Mouse (Mus musculus) embryonic facial prominence, embryonic 12.5 days (tissue): ENCODE results near the gene Mkln1. TPM values are rescaled to one million over a fixed set of nuclear protein-coding genes. Genes with fewer than 3 reads are reported as not detected.

Experiments
- ATAC-seq: fragments of 200-750 bp; cut with Nextera tagmentation; 2 replicates; pipeline ENCODE4 v1.8.0; 2017; ENCODE audit not compliant: insufficient number of reproducible peaks, insufficient read depth, low FRiP score, low TSS enrichment
- H3K27ac ChIP-seq: fragments of 300-500 bp; sonication (generic); 2 replicates; pipeline ENCODE4 v1.5.1; 2016; ENCODE audit warnings: mild to moderate bottlenecking
- H3K27me3 ChIP-seq: fragments of 300-500 bp; sonication (generic); 2 replicates; pipeline ENCODE4 v1.6.1; 2016; ENCODE audit warnings: mild to moderate bottlenecking, moderate library complexity
- H3K36me3 ChIP-seq: fragments of 300-500 bp; sonication (generic); 2 replicates; pipeline ENCODE4 v1.6.1; 2016; ENCODE audit warnings: mild to moderate bottlenecking
- H3K4me1 ChIP-seq: fragments of 300-500 bp; sonication (generic); 2 replicates; pipeline ENCODE4 v1.6.1; 2016
- H3K4me2 ChIP-seq: fragments of 300-500 bp; sonication (generic); replicated peaks from 2 replicates; pipeline ENCODE4 v1.6.1; 2016; ENCODE audit warnings: mild to moderate bottlenecking, moderate library complexity
- H3K4me3 ChIP-seq: fragments of 300-500 bp; sonication (generic); 2 replicates; pipeline ENCODE4 v1.5.1; 2016; ENCODE audit warnings: mild to moderate bottlenecking
- H3K9ac ChIP-seq: fragments of 300-500 bp; sonication (generic); 2 replicates; pipeline ENCODE4 v1.6.1; 2016; ENCODE audit warnings: mild to moderate bottlenecking, moderate library complexity
- H3K9me3 ChIP-seq: fragments of 300-500 bp; sonication (generic); 2 replicates; pipeline ENCODE4 v1.6.1; 2016; ENCODE audit warnings: mild to moderate bottlenecking, moderate library complexity
- WGBS: fragments of 180-500 bp; shearing (Covaris S2); methylation state at CpG from one replicate; pipeline ENCODE4 v1.1.7; 2016; 5-methylcytosine and 5-hydroxymethylcytosine counted together
- polyA plus RNA-seq: library from polyadenylated mRNA; unstranded; fragments of >200 nt; fragmentation: Nextera tagmentation; extraction: Ambion mirVana; gene quantifications from 2 replicates; pipeline ENCODE4 v1.2.1, GENCODE M21; 2016

Gene Mkln1
- polyA plus RNA-seq, 1 experiment from 2014 or later = 199 TPM

- no peaks in the 10 kb centered on the region for H3K27me3 ChIP-seq
- WGBS = 84% methylated on average over 6 of the region's 6 CpGs
- H3K9ac ChIP-seq = no peak overlapping the region
- no peak for ATAC-seq
- H3K27ac ChIP-seq = no peak overlapping the region
- no peak overlapping the region for H3K4me3 ChIP-seq
- no peaks in the 10 kb centered on the region for H3K36me3 ChIP-seq
- no peak overlapping the region for H3K4me2 ChIP-seq
- H3K9me3 ChIP-seq = no peaks in the 10 kb centered on the region
- H3K4me1 ChIP-seq = peaks cover 4% of the 10 kb centered on the region
Observed at GRCm38 (mm10) chr6:31373084-31373673, 25.4 kb upstream of the Mkln1 start.

- H3K9ac ChIP-seq = no peak overlapping the region
- H3K9me3 ChIP-seq = no peaks in the 10 kb centered on the region
- no peak overlapping the region for H3K4me3 ChIP-seq
- H3K4me2 ChIP-seq = no peak overlapping the region
- no peaks in the 10 kb centered on the region for H3K27me3 ChIP-seq
- no peaks in the 10 kb centered on the region for H3K4me1 ChIP-seq
- no peak for ATAC-seq
- 91% methylated on average over 7 of the region's 7 CpGs for WGBS
- no peak overlapping the region for H3K27ac ChIP-seq
- H3K36me3 ChIP-seq = no peaks in the 10 kb centered on the region
Observed at GRCm38 (mm10) chr6:31382989-31383388, 15.5 kb upstream of the Mkln1 start.

- no peak overlapping the region for H3K4me2 ChIP-seq
- no peaks in the 10 kb centered on the region for H3K36me3 ChIP-seq
- ATAC-seq = no peak
- no peak overlapping the region for H3K4me3 ChIP-seq
- no peaks in the 10 kb centered on the region for H3K9me3 ChIP-seq
- H3K27ac ChIP-seq = no peak overlapping the region
- H3K9ac ChIP-seq = no peak overlapping the region
- H3K4me1 ChIP-seq = no peaks in the 10 kb centered on the region
- no peaks in the 10 kb centered on the region for H3K27me3 ChIP-seq
- WGBS = 83% methylated on average over 5 of the region's 5 CpGs
Observed at GRCm38 (mm10) chr6:31384794-31385193, 13.7 kb upstream of the Mkln1 start.

GRCm38 (mm10) chr6:31385281-31386145, 13.0 kb upstream of the Mkln1 start:
- no peak for ATAC-seq
- no peaks in the 10 kb centered on the region for H3K27me3 ChIP-seq
- H3K36me3 ChIP-seq = no peaks in the 10 kb centered on the region
- no peak overlapping the region for H3K4me3 ChIP-seq
- WGBS = 92% methylated on average over 10 of the region's 10 CpGs
- H3K9ac ChIP-seq = no peak overlapping the region
- H3K4me1 ChIP-seq = no peaks in the 10 kb centered on the region
- H3K9me3 ChIP-seq = no peaks in the 10 kb centered on the region
- H3K4me2 ChIP-seq = no peak overlapping the region
- H3K27ac ChIP-seq = no peak overlapping the region

- Histone ChIP-seq H3K36me3 (no peaks in the 10 kb centered on the region), H3K27me3 (no peaks in the 10 kb centered on the region), H3K4me3 (no peak overlapping the region), H3K9me3 (no peaks in the 10 kb centered on the region), H3K4me2 (no peak overlapping the region), H3K27ac (no peak overlapping the region), H3K4me1 (no peaks in the 10 kb centered on the region), H3K9ac (no peak overlapping the region)
- no peak for ATAC-seq
- 82% methylated on average over 6 of the region's 6 CpGs for WGBS
Observed at GRCm38 (mm10) chr6:31389716-31390115, 8.8 kb upstream of the Mkln1 start.

- H3K4me1 ChIP-seq = no peaks in the 10 kb centered on the region
- no peak overlapping the region for H3K9ac ChIP-seq
- H3K4me2 ChIP-seq = no peak overlapping the region
- ATAC-seq = no peak
- WGBS = 57% methylated on average over 8 of the region's 8 CpGs
- no peak overlapping the region for H3K27ac ChIP-seq
- H3K27me3 ChIP-seq = no peaks in the 10 kb centered on the region
- H3K9me3 ChIP-seq = no peaks in the 10 kb centered on the region
- H3K4me3 ChIP-seq = no peak overlapping the region
- no peaks in the 10 kb centered on the region for H3K36me3 ChIP-seq
Observed at GRCm38 (mm10) chr6:31390243-31390981, 8.1 kb upstream of the Mkln1 start.

- WGBS = 76% methylated on average over 5 of the region's 5 CpGs
- 0 out of 2 replicates have a peak, but pooled peaks cover under 1% of the 10 kb centered on the region for H3K4me1 ChIP-seq
- H3K27ac ChIP-seq = no peak overlapping the region
- no peak overlapping the region for H3K4me3 ChIP-seq
- no peaks in the 10 kb centered on the region for H3K27me3 ChIP-seq
- no peaks in the 10 kb centered on the region for H3K9me3 ChIP-seq
- H3K9ac ChIP-seq = no peak overlapping the region
- H3K36me3 ChIP-seq = no peaks in the 10 kb centered on the region
- ATAC-seq = no peak
- H3K4me2 ChIP-seq = no peak overlapping the region
Observed at GRCm38 (mm10) chr6:31392871-31393270, 5.7 kb upstream of the Mkln1 start.

DNA sequence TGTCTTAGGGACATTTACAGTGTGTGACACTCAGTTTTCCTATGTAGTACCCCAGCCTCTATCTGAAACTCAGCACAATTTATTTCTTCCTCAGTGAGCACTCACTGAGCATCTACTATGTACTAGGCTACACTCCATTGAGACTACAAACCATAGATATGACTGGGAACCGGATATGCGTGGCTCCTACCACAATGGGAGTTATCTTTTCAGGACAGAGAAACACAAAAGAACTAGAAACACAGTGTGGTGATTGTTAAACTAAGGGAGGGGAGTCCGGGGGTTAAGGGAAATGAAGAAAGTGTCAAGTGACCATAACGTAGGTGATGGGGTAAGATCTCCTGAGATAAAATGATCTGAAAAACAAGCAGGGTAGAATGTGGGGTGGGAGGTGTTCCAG, 2.4 kb upstream of the Mkln1 start:
- no peak for ATAC-seq

DNA sequence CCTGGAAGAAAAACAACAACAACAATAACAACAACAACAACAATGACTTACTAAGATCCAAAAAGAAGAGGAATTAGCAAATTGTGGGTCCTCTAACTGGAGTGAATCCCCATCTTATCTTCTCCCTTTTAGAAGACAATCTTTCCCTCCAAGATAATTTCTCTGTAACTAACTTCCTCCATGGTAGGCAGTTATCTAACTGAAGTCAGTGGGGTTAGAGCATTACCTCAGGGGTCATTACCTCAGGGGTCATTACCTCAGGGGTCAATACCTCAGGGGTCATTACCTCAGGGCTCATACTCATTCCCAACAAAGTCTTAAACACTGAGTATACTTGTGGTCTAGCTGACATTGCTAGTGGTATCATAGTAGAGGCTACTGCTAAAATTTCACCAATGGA, 1.2 kb upstream of the Mkln1 start:
- no peak overlapping the region for H3K9ac ChIP-seq
- H3K9me3 ChIP-seq = no peaks in the 10 kb centered on the region
- peaks cover 20% of the 10 kb centered on the region for H3K4me1 ChIP-seq
- no peak overlapping the region for H3K4me3 ChIP-seq
- no peaks in the 10 kb centered on the region for H3K36me3 ChIP-seq
- H3K27ac ChIP-seq = no peak overlapping the region
- H3K4me2 ChIP-seq = no peak overlapping the region
- ATAC-seq = no peak
- H3K27me3 ChIP-seq = no peaks in the 10 kb centered on the region

More for the DNA sequence above, 2.4 kb upstream of the Mkln1 start:
- Histone ChIP-seq H3K27me3 (no peaks in the 10 kb centered on the region), H3K4me3 (no peak overlapping the region), H3K36me3 (no peaks in the 10 kb centered on the region), H3K9ac (no peak overlapping the region), H3K4me1 (peaks cover 15% of the 10 kb centered on the region), H3K27ac (no peak overlapping the region), H3K4me2 (no peak overlapping the region), H3K9me3 (no peaks in the 10 kb centered on the region)
- 68% methylated on average over 4 of the region's 4 CpGs for WGBS

DNA sequence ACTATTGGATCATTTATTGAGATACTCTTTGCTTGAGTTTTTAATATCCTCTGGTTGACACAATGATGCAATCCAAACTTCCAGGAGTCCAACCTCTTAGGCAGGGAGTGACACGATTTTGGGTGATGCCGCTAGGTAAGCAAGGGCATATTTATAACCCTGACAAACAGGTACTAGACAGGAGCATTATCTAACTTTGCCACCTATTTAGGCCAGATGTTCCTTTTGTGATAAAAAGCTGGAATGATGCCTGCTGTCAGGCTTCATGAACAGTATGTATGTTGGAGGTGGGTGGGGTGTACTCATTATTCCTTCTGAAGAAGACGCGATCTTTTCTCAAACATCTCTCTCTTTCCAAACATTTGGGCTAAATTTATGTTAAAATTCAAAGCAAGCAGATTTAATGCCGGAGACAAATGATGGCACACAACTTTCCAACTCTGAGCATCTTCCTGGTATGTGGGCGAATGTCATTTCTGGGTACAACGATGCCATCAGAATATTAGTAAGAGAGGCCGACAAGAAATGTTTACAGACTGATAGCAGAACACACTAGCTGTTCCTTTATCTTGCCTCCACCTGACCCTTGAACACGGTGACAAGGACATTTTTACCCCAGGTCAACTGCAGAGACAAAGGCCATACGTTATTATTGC, 632 bp upstream of the Mkln1 start:
- no peak overlapping the region for H3K9ac ChIP-seq
- H3K4me2 ChIP-seq = peak overlapping the region; percentile 38
- no peaks in the 10 kb centered on the region for H3K9me3 ChIP-seq
- no peak overlapping the region for H3K27ac ChIP-seq
- H3K36me3 ChIP-seq = no peaks in the 10 kb centered on the region
- H3K4me1 ChIP-seq = peaks cover 24% of the 10 kb centered on the region
- peak overlapping the region; percentile 89; the same call in 1 of the 2 replicates for H3K4me3 ChIP-seq
- ATAC-seq = no peak
- WGBS = 64% methylated on average over 10 of the region's 10 CpGs
- H3K27me3 ChIP-seq = no peaks in the 10 kb centered on the region

- Histone ChIP-seq H3K4me2 (peak overlapping the region; percentile 91), H3K4me1 (peaks cover 24% of the 10 kb centered on the region), H3K27me3 (no peaks in the 10 kb centered on the region), H3K9me3 (no peaks in the 10 kb centered on the region), H3K27ac (peak overlapping the region; percentile 95), H3K4me3 (peak overlapping the region; percentile 89), H3K9ac (peak overlapping the region; percentile 97), H3K36me3 (no peaks in the 10 kb centered on the region)
- ATAC-seq = peak; percentile 68
- WGBS = under 1% methylated on average over 28 of the region's 28 CpGs
Observed at GRCm38 (mm10) chr6:31399206-31399549, 643 bp downstream of the Mkln1 start.
